Mouse (Mus musculus): ENCODE measurements around the gene Gngt2. TPM values are rescaled to one million over a fixed set of nuclear protein-coding genes. Genes with fewer than 3 reads are reported as not detected.

Gene Gngt2
- polyA plus RNA-seq, 1 experiment from 2014 or later, result 15.0 TPM

DNA sequence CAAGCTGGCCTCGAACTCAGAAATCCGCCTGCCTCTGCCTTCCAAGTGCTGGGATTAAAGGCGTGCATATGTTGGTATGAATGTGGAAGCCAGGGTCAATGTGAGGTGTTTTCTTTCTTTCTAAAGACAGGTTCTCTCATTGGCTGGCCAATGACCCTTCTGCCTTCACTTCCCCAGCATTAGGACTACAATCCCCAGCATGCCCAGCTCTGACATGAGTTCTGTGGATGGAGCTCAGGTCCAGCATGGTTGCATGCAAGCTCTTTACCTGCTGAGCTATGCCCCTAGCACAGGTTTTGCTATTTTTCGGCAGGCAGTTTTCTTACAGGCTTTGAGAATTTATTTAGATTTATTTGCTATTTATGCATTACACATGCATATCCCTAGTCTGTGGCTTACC is 20.3 kb downstream of the Gngt2 start:
- 69% methylated on average over 4 of the region's 4 CpGs for WGBS
- ATAC-seq (ENCODE audit: low read depth) (no peak), DNase-seq (ENCODE audit: low spot score) (no peak)
- Histone ChIP-seq H3K27me3 (replicated peaks; ENCODE audit: control insufficient read depth, insufficient read depth, low read length) (no peaks in the 10 kb centered on the region), H3K36me3 (ENCODE audit: control insufficient read depth, insufficient read depth, low read length) (no peaks in the 10 kb centered on the region), H3K9ac (ENCODE audit: low read depth, low read length) (no peak overlapping the region), H3K9me3 (ENCODE audit: control insufficient read depth, low read length) (no peaks in the 10 kb centered on the region), H3K4me3 (ENCODE audit: low read depth, low read length) (no peak overlapping the region), H3K4me1 (ENCODE audit: control insufficient read depth, insufficient read depth, low read length) (peaks cover 6% of the 10 kb centered on the region), H3K4me2 (ENCODE audit: low read depth, low read length) (peak overlapping the region; percentile 75; the same call in 1 of the 2 replicates), H3K27ac (replicated peaks; ENCODE audit: low read depth, low read length) (no peak overlapping the region)

DNA sequence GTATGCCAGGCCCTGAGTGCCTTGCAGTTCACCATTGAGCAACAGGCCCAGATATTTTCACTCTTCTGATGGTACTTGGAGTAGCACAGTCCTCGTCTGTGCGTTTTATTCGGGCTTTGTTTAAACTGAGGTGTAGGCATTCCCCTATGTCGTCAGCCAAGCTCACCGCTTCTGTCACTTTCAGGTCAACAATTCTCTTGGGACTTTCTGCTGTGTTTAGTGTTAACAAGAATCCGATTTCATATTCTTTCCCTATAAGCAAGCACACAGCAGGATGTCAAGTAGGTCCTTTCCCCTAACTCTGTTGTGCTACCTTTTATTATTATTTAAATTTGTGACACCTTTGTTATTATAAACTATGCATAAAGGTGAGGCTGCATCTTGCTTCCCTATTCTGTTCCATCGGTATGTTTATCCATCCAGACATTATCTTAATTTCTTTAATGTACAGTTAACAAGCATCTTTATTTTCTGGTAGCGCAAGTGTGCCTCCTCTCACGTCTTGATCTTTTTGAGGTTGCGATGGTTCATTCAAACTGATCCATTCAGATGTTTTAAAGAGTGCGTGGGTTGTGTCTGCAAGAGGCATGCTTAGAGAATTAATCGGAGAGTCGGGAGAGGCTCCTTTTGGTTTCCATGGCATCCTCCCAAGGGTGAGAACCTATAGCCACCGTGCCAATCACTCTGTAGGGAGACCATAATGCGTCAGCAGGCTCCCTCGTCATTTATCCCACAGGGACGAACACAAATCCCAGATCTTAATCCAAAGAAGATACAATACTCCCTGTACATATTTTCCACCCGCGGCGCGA is 20.9 kb downstream of the Gngt2 start:
- WGBS, result 20% methylated on average over 21 of the region's 21 CpGs
- no peaks in the 10 kb centered on the region for H3K27me3 ChIP-seq (replicated peaks; ENCODE audit: control insufficient read depth, insufficient read depth, low read length)
- no peaks in the 10 kb centered on the region for H3K9me3 ChIP-seq (ENCODE audit: control insufficient read depth, low read length)
- peak overlapping the region; percentile 80 for H3K4me3 ChIP-seq (ENCODE audit: low read depth, low read length)
- H3K9ac ChIP-seq (ENCODE audit: low read depth, low read length), result peak overlapping the region; percentile 69
- no peaks in the 10 kb centered on the region for H3K36me3 ChIP-seq (ENCODE audit: control insufficient read depth, insufficient read depth, low read length)
- peak overlapping the region; percentile 75 for H3K4me2 ChIP-seq (ENCODE audit: low read depth, low read length)
- DNase-seq (ENCODE audit: low spot score) (peak; percentile 62), ATAC-seq (ENCODE audit: low read depth) (peak; percentile 28)
- peaks cover 6% of the 10 kb centered on the region for H3K4me1 ChIP-seq (ENCODE audit: control insufficient read depth, insufficient read depth, low read length)
- H3K27ac ChIP-seq (replicated peaks; ENCODE audit: low read depth, low read length), result peak overlapping the region; percentile 95

DNA sequence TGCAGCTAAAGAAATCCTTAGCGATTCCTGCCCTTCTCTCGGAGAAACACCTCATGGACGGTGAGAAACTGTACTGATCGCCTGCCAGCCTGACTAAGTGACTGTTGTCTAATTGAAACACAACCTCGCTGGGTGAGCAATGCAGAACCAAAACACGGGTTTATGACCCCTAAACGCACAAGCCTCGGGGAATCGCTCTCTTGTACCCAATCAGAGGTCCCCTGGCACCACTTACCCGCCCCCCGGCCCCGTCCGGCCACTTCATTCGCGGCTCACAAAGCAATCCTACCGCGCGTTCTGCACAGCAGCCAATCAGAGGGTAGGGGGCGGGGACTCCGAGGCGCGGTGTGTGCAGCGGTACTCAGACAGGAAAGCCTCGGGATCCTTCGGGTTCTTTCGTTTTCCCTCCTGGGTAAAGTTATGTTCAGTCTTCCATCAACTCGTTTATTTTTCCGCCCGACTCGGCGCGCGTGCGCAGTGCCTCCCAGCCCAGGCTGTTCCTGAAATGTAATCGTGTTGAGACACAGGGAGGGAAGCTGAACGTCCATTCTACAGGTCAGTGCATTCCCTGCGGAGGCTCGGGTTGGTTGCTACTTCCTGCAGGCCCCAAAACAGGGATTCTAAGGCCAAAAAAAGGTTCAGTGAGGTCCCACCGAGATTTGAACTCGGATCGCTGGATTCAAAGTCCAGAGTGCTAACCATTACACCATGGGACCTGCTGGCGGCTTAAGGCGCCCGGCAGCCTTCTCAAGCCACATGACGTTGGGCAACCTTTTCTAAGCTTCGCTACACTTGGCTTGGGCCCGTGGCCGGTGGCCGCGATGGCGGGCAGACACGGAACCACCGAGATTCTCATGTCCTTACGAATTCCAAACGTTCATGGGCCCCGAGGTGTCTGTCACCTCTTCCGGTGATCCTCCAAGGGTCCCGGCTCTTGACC is 21.8 kb downstream of the Gngt2 start:
- peak overlapping the region; percentile 71 for H3K9ac ChIP-seq (ENCODE audit: low read depth, low read length)
- H3K27ac ChIP-seq (replicated peaks; ENCODE audit: low read depth, low read length), result peak overlapping the region; percentile 95
- WGBS, result under 1% methylated on average over 53 of the region's 58 CpGs
- peak overlapping the region; percentile 75 for H3K4me2 ChIP-seq (ENCODE audit: low read depth, low read length)
- no peaks in the 10 kb centered on the region for H3K27me3 ChIP-seq (replicated peaks; ENCODE audit: control insufficient read depth, insufficient read depth, low read length)
- no peaks in the 10 kb centered on the region for H3K9me3 ChIP-seq (ENCODE audit: control insufficient read depth, low read length)
- peak; percentile 99 for ATAC-seq (ENCODE audit: low read depth)
- H3K36me3 ChIP-seq (ENCODE audit: control insufficient read depth, insufficient read depth, low read length), result no peaks in the 10 kb centered on the region
- H3K4me1 ChIP-seq (ENCODE audit: control insufficient read depth, insufficient read depth, low read length), result peaks cover 6% of the 10 kb centered on the region
- peak overlapping the region; percentile 80 for H3K4me3 ChIP-seq (ENCODE audit: low read depth, low read length)
- peak; percentile 99 for DNase-seq (ENCODE audit: low spot score)

DNA sequence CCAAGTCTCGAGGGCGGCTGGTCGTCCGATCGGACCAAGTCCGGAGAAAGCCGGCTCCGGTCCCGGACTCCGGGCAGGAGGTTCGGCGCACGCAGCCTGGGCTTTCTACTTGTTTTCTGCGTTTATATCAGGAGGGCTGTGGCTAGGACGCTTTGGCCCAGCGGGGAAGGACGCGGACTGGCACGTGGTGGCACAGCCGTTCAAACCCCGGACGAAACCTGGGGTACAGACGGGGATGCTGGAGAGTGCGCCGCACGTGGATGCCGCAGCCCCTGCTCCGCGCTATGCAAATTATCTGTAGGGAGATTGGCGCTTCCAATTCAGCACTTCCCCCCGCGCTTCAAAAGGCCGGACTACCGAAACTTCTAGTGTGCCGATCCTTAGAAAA is 22.4 kb downstream of the Gngt2 start:
- no peaks in the 10 kb centered on the region for H3K36me3 ChIP-seq (ENCODE audit: control insufficient read depth, insufficient read depth, low read length)
- H3K27ac ChIP-seq (replicated peaks; ENCODE audit: low read depth, low read length), result peak overlapping the region; percentile 95
- under 1% methylated on average over 29 of the region's 35 CpGs for WGBS
- peak overlapping the region; percentile 71 for H3K9ac ChIP-seq (ENCODE audit: low read depth, low read length)
- peaks cover 6% of the 10 kb centered on the region for H3K4me1 ChIP-seq (ENCODE audit: control insufficient read depth, insufficient read depth, low read length)
- DNase-seq (ENCODE audit: low spot score) (peak; percentile 87), ATAC-seq (ENCODE audit: low read depth) (peak; percentile 42)
- peak overlapping the region; percentile 80 for H3K4me3 ChIP-seq (ENCODE audit: low read depth, low read length)
- no peaks in the 10 kb centered on the region for H3K27me3 ChIP-seq (replicated peaks; ENCODE audit: control insufficient read depth, insufficient read depth, low read length)
- peak overlapping the region; percentile 75 for H3K4me2 ChIP-seq (ENCODE audit: low read depth, low read length)
- no peaks in the 10 kb centered on the region for H3K9me3 ChIP-seq (ENCODE audit: control insufficient read depth, low read length)

DNA sequence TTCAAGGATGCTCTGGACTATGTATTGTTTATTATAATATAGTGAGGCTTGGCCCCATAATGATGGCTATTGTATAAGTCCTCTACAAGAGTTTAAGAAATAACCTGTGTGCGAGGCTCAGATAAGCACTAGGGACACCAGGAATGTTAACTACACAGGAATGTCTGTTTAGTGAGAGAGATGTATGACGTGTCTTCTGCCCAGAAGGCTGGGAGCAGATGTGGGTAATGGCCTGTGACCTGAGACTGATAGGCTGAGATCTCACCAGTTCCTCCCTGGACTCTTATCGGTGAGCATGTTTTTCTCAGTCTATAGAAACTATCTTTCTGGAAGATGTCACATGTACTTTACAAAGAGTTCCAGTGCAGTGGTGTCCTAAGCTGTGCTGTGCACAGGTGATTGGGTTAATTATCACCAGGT is 23.1 kb downstream of the Gngt2 start:
- WGBS, result 24% methylated on average over 3 of the region's 3 CpGs
- H3K27ac ChIP-seq (replicated peaks; ENCODE audit: low read depth, low read length), result no peak overlapping the region

DNA sequence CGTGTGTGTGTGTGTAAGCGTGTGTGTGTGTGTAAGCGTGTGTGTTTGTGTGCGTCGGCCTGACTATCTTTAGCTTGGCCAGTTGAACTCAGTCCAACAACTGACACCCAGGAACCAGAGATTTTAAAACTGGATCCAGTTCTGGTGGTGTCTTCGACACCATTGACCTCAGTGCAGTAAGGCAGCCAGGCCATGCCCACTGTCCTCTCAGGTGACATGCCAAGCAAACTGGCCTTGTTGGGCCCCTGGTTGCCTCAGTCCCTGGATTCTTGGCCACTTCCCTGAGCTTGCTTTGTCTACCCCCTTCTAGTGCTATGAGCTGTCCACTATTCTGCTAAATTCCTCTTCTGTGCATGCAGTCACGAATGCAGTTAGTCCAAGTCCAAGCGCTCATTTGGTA is 24.4 kb downstream of the Gngt2 start:
- Histone ChIP-seq H3K4me2 (ENCODE audit: low read depth, low read length) (no peak overlapping the region), H3K36me3 (ENCODE audit: control insufficient read depth, insufficient read depth, low read length) (no peaks in the 10 kb centered on the region), H3K4me1 (ENCODE audit: control insufficient read depth, insufficient read depth, low read length) (peaks cover 6% of the 10 kb centered on the region), H3K9ac (ENCODE audit: low read depth, low read length) (no peak overlapping the region), H3K4me3 (ENCODE audit: low read depth, low read length) (no peak overlapping the region), H3K27me3 (replicated peaks; ENCODE audit: control insufficient read depth, insufficient read depth, low read length) (no peaks in the 10 kb centered on the region), H3K27ac (replicated peaks; ENCODE audit: low read depth, low read length) (no peak overlapping the region), H3K9me3 (ENCODE audit: control insufficient read depth, low read length) (no peaks in the 10 kb centered on the region)
- DNase-seq (ENCODE audit: low spot score) (no peak), ATAC-seq (ENCODE audit: low read depth) (no peak)
- 96% methylated on average over 8 of the region's 8 CpGs for WGBS

More for the DNA sequence above, 23.1 kb downstream of the Gngt2 start:
- H3K27me3 ChIP-seq (replicated peaks; ENCODE audit: control insufficient read depth, insufficient read depth, low read length), result no peaks in the 10 kb centered on the region
- no peaks in the 10 kb centered on the region for H3K9me3 ChIP-seq (ENCODE audit: control insufficient read depth, low read length)
- H3K9ac ChIP-seq (ENCODE audit: low read depth, low read length), result peak overlapping the region; percentile 71
- H3K4me1 ChIP-seq (ENCODE audit: control insufficient read depth, insufficient read depth, low read length), result peaks cover 6% of the 10 kb centered on the region
- H3K4me2 ChIP-seq (ENCODE audit: low read depth, low read length), result peak overlapping the region; percentile 75
- ATAC-seq (ENCODE audit: low read depth) (no peak), DNase-seq (ENCODE audit: low spot score) (no peak)
- H3K4me3 ChIP-seq (ENCODE audit: low read depth, low read length), result peak overlapping the region; percentile 80
- H3K36me3 ChIP-seq (ENCODE audit: control insufficient read depth, insufficient read depth, low read length), result no peaks in the 10 kb centered on the region

DNA sequence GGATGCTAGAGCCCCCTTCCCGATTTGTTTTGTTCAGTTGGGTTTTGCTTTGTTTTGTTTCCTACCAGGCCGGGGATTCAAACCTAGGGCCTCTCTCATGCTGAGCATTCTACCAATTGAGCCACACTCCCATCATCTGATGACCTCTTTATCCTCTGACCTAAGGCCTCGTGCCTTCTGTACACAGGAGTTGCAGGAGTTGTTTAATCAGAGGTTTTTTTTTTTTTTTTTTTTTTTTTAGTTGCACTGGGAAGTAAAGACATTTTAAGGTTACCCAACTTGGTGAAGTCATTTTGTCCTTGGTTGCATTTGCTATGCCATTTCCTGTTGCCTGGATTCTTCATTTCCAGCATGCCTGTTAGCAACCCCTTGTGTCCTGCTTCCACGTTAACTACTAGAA is 32.4 kb downstream of the Gngt2 start:
- Histone ChIP-seq H3K4me2 (ENCODE audit: low read depth, low read length) (no peak overlapping the region), H3K4me3 (ENCODE audit: low read depth, low read length) (no peak overlapping the region), H3K9me3 (ENCODE audit: control insufficient read depth, low read length) (no peaks in the 10 kb centered on the region), H3K27ac (replicated peaks; ENCODE audit: low read depth, low read length) (no peak overlapping the region), H3K27me3 (replicated peaks; ENCODE audit: control insufficient read depth, insufficient read depth, low read length) (no peaks in the 10 kb centered on the region), H3K4me1 (ENCODE audit: control insufficient read depth, insufficient read depth, low read length) (no peaks in the 10 kb centered on the region), H3K36me3 (ENCODE audit: control insufficient read depth, insufficient read depth, low read length) (no peaks in the 10 kb centered on the region), H3K9ac (ENCODE audit: low read depth, low read length) (no peak overlapping the region)
- WGBS, result 77% methylated on average over 4 of the region's 4 CpGs
- DNase-seq (ENCODE audit: low spot score), result no peak
- ATAC-seq (ENCODE audit: low read depth), result no peak

DNA sequence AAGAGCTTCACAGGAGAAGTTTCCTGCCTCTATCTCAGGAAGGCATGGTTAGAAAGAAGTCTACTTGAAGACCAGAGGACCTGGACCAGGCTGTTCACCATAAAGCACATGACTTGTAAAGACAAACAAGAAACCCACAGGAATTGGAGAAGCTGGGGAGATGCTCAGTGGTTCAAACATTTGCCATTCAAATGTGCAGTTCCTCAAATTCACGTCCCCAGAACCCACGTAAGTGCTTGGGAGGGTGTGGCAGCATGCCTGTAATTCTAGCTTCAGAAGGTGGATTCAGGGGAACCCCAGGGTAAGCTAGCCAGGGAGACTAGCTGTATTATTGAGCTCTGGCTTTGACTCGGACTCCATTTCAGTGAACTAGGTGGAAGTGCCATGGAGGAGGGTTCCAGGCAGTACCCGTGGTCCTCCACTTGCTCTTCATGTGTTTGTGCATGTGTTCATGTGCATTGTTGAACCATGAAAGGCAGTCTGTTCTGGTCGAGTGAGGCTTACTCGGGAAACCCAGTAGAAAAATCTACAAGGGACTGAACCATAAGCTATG is 33.0 kb downstream of the Gngt2 start:
- ATAC-seq (ENCODE audit: low read depth), result no peak
- H3K27me3 ChIP-seq (replicated peaks; ENCODE audit: control insufficient read depth, insufficient read depth, low read length), result no peaks in the 10 kb centered on the region

More for the DNA sequence above, 33.0 kb downstream of the Gngt2 start:
- no peaks in the 10 kb centered on the region for H3K36me3 ChIP-seq (ENCODE audit: control insufficient read depth, insufficient read depth, low read length)
- H3K4me2 ChIP-seq (ENCODE audit: low read depth, low read length), result no peak overlapping the region
- no peaks in the 10 kb centered on the region for H3K4me1 ChIP-seq (ENCODE audit: control insufficient read depth, insufficient read depth, low read length)
- no peak overlapping the region for H3K9ac ChIP-seq (ENCODE audit: low read depth, low read length)
- no peaks in the 10 kb centered on the region for H3K9me3 ChIP-seq (ENCODE audit: control insufficient read depth, low read length)
- 60% methylated on average over 6 of the region's 6 CpGs for WGBS
- no peak for DNase-seq (ENCODE audit: low spot score)
- H3K27ac ChIP-seq (replicated peaks; ENCODE audit: low read depth, low read length), result no peak overlapping the region
- no peak overlapping the region for H3K4me3 ChIP-seq (ENCODE audit: low read depth, low read length)
